Mouse (Mus musculus): ENCODE results near the gene Tmem132a. TPM values are rescaled to one million over a fixed set of nuclear protein-coding genes. Genes with fewer than 3 reads are reported as not detected.

Gene Tmem132a
- polyA plus RNA-seq, 1 experiment from 2014 or later, result 59.3 TPM

GRCm38 (mm10) chr19:10846150-10846549, 23.6 kb downstream of the Tmem132a start:
- Histone ChIP-seq H3K36me3 (ENCODE audit: control insufficient read depth, insufficient read depth, low read length) (no peaks in the 10 kb centered on the region), H3K9ac (replicated peaks; ENCODE audit: low read depth, low read length) (no peak overlapping the region), H3K4me1 (ENCODE audit: control insufficient read depth, insufficient read depth, low read length) (0 out of 2 replicates have a peak, but pooled peaks cover 2% of the 10 kb centered on the region), H3K27ac (ENCODE audit: low read length) (no peak overlapping the region), H3K27me3 (ENCODE audit: control insufficient read depth, insufficient read depth, low read length) (no peaks in the 10 kb centered on the region), H3K9me3 (ENCODE audit: control insufficient read depth, low read depth, low read length) (no peaks in the 10 kb centered on the region), H3K4me3 (ENCODE audit: low read depth, low read length) (no peak overlapping the region), H3K4me2 (replicated peaks; ENCODE audit: low read depth, low read length) (no peak overlapping the region)
- 52% methylated on average over 7 of the region's 7 CpGs for WGBS
- peak; percentile 56; the same call in 1 of the 2 replicates for ATAC-seq (ENCODE audit: insufficient number of reproducible peaks, insufficient read depth, low FRiP score, low read depth)

GRCm38 (mm10) chr19:10845454-10845853, 24.3 kb downstream of the Tmem132a start:
- Histone ChIP-seq H3K4me3 (ENCODE audit: low read depth, low read length) (no peak overlapping the region), H3K9ac (replicated peaks; ENCODE audit: low read depth, low read length) (no peak overlapping the region), H3K36me3 (ENCODE audit: control insufficient read depth, insufficient read depth, low read length) (no peaks in the 10 kb centered on the region), H3K4me2 (replicated peaks; ENCODE audit: low read depth, low read length) (no peak overlapping the region), H3K9me3 (ENCODE audit: control insufficient read depth, low read depth, low read length) (no peaks in the 10 kb centered on the region), H3K4me1 (ENCODE audit: control insufficient read depth, insufficient read depth, low read length) (0 out of 2 replicates have a peak, but pooled peaks cover 2% of the 10 kb centered on the region), H3K27me3 (ENCODE audit: control insufficient read depth, insufficient read depth, low read length) (no peaks in the 10 kb centered on the region), H3K27ac (ENCODE audit: low read length) (no peak overlapping the region)
- no peak for ATAC-seq (ENCODE audit: insufficient number of reproducible peaks, insufficient read depth, low FRiP score, low read depth)
- 80% methylated on average over 3 of the region's 3 CpGs for WGBS

- H3K4me3 ChIP-seq (ENCODE audit: low read depth, low read length), result no peak overlapping the region
- no peak overlapping the region for H3K9ac ChIP-seq (replicated peaks; ENCODE audit: low read depth, low read length)
- no peak overlapping the region for H3K4me2 ChIP-seq (replicated peaks; ENCODE audit: low read depth, low read length)
- 0 out of 2 replicates have a peak, but pooled peaks cover 2% of the 10 kb centered on the region for H3K4me1 ChIP-seq (ENCODE audit: control insufficient read depth, insufficient read depth, low read length)
- H3K27ac ChIP-seq (ENCODE audit: low read length), result no peak overlapping the region
- 94% methylated on average over 5 of the region's 5 CpGs for WGBS
- H3K27me3 ChIP-seq (ENCODE audit: control insufficient read depth, insufficient read depth, low read length), result no peaks in the 10 kb centered on the region
- no peaks in the 10 kb centered on the region for H3K36me3 ChIP-seq (ENCODE audit: control insufficient read depth, insufficient read depth, low read length)
- H3K9me3 ChIP-seq (ENCODE audit: control insufficient read depth, low read depth, low read length), result no peaks in the 10 kb centered on the region
- ATAC-seq (ENCODE audit: insufficient number of reproducible peaks, insufficient read depth, low FRiP score, low read depth), result no peak
Observed at GRCm38 (mm10) chr19:10844206-10844605, 25.5 kb downstream of the Tmem132a start.

GRCm38 (mm10) chr19:10842914-10843313, 26.8 kb downstream of the Tmem132a start:
- no peak overlapping the region for H3K4me2 ChIP-seq (replicated peaks; ENCODE audit: low read depth, low read length)
- H3K27me3 ChIP-seq (ENCODE audit: control insufficient read depth, insufficient read depth, low read length), result no peaks in the 10 kb centered on the region
- 0 out of 2 replicates have a peak, but pooled peaks cover 2% of the 10 kb centered on the region for H3K4me1 ChIP-seq (ENCODE audit: control insufficient read depth, insufficient read depth, low read length)
- no peaks in the 10 kb centered on the region for H3K36me3 ChIP-seq (ENCODE audit: control insufficient read depth, insufficient read depth, low read length)
- H3K4me3 ChIP-seq (ENCODE audit: low read depth, low read length), result no peak overlapping the region
- H3K9me3 ChIP-seq (ENCODE audit: control insufficient read depth, low read depth, low read length), result no peaks in the 10 kb centered on the region
- H3K27ac ChIP-seq (ENCODE audit: low read length), result no peak overlapping the region
- WGBS, result 54% methylated on average over 24 of the region's 24 CpGs
- no peak overlapping the region for H3K9ac ChIP-seq (replicated peaks; ENCODE audit: low read depth, low read length)
- no peak for ATAC-seq (ENCODE audit: insufficient number of reproducible peaks, insufficient read depth, low FRiP score, low read depth)

- H3K9ac ChIP-seq (replicated peaks; ENCODE audit: low read depth, low read length), result no peak overlapping the region
- H3K4me2 ChIP-seq (replicated peaks; ENCODE audit: low read depth, low read length), result no peak overlapping the region
- 0 out of 2 replicates have a peak, but pooled peaks cover under 1% of the 10 kb centered on the region for H3K4me1 ChIP-seq (ENCODE audit: control insufficient read depth, insufficient read depth, low read length)
- no peak for ATAC-seq (ENCODE audit: insufficient number of reproducible peaks, insufficient read depth, low FRiP score, low read depth)
- no peak overlapping the region for H3K27ac ChIP-seq (ENCODE audit: low read length)
- H3K27me3 ChIP-seq (ENCODE audit: control insufficient read depth, insufficient read depth, low read length), result no peaks in the 10 kb centered on the region
- no peaks in the 10 kb centered on the region for H3K9me3 ChIP-seq (ENCODE audit: control insufficient read depth, low read depth, low read length)
- 55% methylated on average over 16 of the region's 16 CpGs for WGBS
- no peaks in the 10 kb centered on the region for H3K36me3 ChIP-seq (ENCODE audit: control insufficient read depth, insufficient read depth, low read length)
- no peak overlapping the region for H3K4me3 ChIP-seq (ENCODE audit: low read depth, low read length)
Observed at GRCm38 (mm10) chr19:10841721-10842626, 27.8 kb downstream of the Tmem132a start.

GRCm38 (mm10) chr19:10839010-10839892, 30.5 kb downstream of the Tmem132a start, which contains the start of gene Slc15a3:
Slc15a3 (plus strand) TSS chr19:10839727.
- Histone ChIP-seq H3K36me3 (ENCODE audit: control insufficient read depth, insufficient read depth, low read length) (no peaks in the 10 kb centered on the region), H3K4me1 (ENCODE audit: control insufficient read depth, insufficient read depth, low read length) (no peaks in the 10 kb centered on the region), H3K27ac (ENCODE audit: low read length) (no peak within 1 kb of the TSS), H3K27me3 (ENCODE audit: control insufficient read depth, insufficient read depth, low read length) (no peaks in the 10 kb centered on the region), H3K4me2 (replicated peaks; ENCODE audit: low read depth, low read length) (no peak within 1 kb of the TSS), H3K4me3 (ENCODE audit: low read depth, low read length) (no peak within 1 kb of the TSS), H3K9ac (replicated peaks; ENCODE audit: low read depth, low read length) (no peak within 1 kb of the TSS), H3K9me3 (ENCODE audit: control insufficient read depth, low read depth, low read length) (no peaks in the 10 kb centered on the region)
- 73% methylated on average over 15 of the region's 15 CpGs for WGBS
- ATAC-seq (ENCODE audit: insufficient number of reproducible peaks, insufficient read depth, low FRiP score, low read depth), result no peak

GRCm38 (mm10) chr19:10835671-10836070, 34.1 kb downstream of the Tmem132a start:
- H3K27me3 ChIP-seq (ENCODE audit: control insufficient read depth, insufficient read depth, low read length), result no peaks in the 10 kb centered on the region
- no peak overlapping the region for H3K4me3 ChIP-seq (ENCODE audit: low read depth, low read length)
- H3K9ac ChIP-seq (replicated peaks; ENCODE audit: low read depth, low read length), result no peak overlapping the region
- H3K36me3 ChIP-seq (ENCODE audit: control insufficient read depth, insufficient read depth, low read length), result no peaks in the 10 kb centered on the region
- no peaks in the 10 kb centered on the region for H3K9me3 ChIP-seq (ENCODE audit: control insufficient read depth, low read depth, low read length)
- 50% methylated on average over 3 of the region's 3 CpGs for WGBS
- no peak overlapping the region for H3K4me2 ChIP-seq (replicated peaks; ENCODE audit: low read depth, low read length)
- ATAC-seq (ENCODE audit: insufficient number of reproducible peaks, insufficient read depth, low FRiP score, low read depth), result no peak
- no peaks in the 10 kb centered on the region for H3K4me1 ChIP-seq (ENCODE audit: control insufficient read depth, insufficient read depth, low read length)
- no peak overlapping the region for H3K27ac ChIP-seq (ENCODE audit: low read length)

GRCm38 (mm10) chr19:10833611-10834010, 36.1 kb downstream of the Tmem132a start:
- no peak overlapping the region for H3K27ac ChIP-seq (ENCODE audit: low read length)
- no peak overlapping the region for H3K4me2 ChIP-seq (replicated peaks; ENCODE audit: low read depth, low read length)
- no peaks in the 10 kb centered on the region for H3K27me3 ChIP-seq (ENCODE audit: control insufficient read depth, insufficient read depth, low read length)
- H3K9ac ChIP-seq (replicated peaks; ENCODE audit: low read depth, low read length), result no peak overlapping the region
- no peaks in the 10 kb centered on the region for H3K9me3 ChIP-seq (ENCODE audit: control insufficient read depth, low read depth, low read length)
- ATAC-seq (ENCODE audit: insufficient number of reproducible peaks, insufficient read depth, low FRiP score, low read depth), result no peak
- no peak overlapping the region for H3K4me3 ChIP-seq (ENCODE audit: low read depth, low read length)
- H3K4me1 ChIP-seq (ENCODE audit: control insufficient read depth, insufficient read depth, low read length), result no peaks in the 10 kb centered on the region
- WGBS, result 80% methylated on average over 3 of the region's 3 CpGs
- H3K36me3 ChIP-seq (ENCODE audit: control insufficient read depth, insufficient read depth, low read length), result no peaks in the 10 kb centered on the region

Measured in stomach, embryonic 14.5 days (tissue).